Mouse (Mus musculus): ENCODE measurements around the gene Idh3g. TPM values are rescaled to one million over a fixed set of nuclear protein-coding genes. Genes with fewer than 3 reads are reported as not detected.

Idh3g gene
- polyA plus RNA-seq (2014; fragmentation: Nextera tagmentation; extraction: Ambion mirVana): 248 and 252 TPM in 2 replicates

DNA sequence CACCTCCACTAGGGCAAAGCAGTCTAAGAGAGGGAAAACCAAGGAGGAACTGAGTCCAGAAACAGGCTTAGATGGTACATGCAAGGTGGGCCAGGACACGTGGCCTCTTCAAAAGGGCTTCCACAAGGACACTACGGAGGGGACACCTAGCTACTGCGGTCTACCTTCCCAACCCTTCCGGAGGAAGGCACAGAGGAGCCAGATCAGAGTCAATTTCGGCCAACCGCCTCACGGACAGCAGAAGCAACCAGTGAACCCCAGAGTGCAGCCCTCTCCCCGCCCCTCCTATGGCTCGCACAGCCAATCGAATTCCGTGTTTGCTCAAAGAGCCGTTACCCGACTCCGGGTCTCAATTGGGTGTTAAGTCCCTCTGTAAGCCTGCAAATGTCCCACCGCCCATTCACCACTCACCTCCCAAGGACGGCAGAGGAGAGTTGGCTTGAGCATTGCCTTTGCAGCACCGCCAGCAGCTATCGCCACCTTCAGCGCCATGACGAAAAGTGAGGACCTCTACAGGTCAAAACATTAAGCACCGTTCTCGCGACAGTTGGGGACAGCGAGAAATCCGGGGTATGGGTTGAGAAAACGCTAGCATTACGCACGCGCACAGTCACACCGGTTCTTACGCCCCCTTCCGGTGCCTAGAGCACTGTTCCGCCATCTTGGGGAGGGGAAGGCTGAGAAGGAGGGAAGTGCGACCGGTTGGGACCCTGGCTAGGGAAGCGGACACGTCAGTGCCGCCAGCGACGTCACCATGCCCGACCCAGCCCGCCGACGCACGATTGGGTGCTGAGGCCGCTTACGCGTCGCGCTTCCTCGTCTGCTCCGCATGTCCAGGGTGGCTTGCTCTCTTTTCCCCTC lies at the start of gene Idh3g, which contains the start of gene Ssr4:
Gene Idh3g, minus strand, starts transcription at position 534 of the 861 bp plus-strand sequence.
Gene Ssr4, plus strand, starts transcription at position 665 of the 861 bp plus-strand sequence.
- peaks cover 19% of the 10 kb centered on the region for H3K36me3 ChIP-seq (ENCODE audit: control insufficient read depth, insufficient read depth, low read length)
- 20% methylated on average over 52 of the region's 52 CpGs for WGBS
- ATAC-seq (ENCODE audit: low FRiP score, low TSS enrichment): peak; percentile 96
- peak within 1 kb of the TSS; percentile 91 for H3K27ac ChIP-seq (replicated peaks; ENCODE audit: low read depth, low read length)
- H3K27me3 ChIP-seq (ENCODE audit: control insufficient read depth, insufficient read depth, low read length): no peaks in the 10 kb centered on the region
- H3K9ac ChIP-seq (replicated peaks; ENCODE audit: low read length): peak within 1 kb of the TSS; percentile 72
- peak; percentile 96 for DNase-seq
- peak within 1 kb of the TSS; percentile 51 for H3K4me3 ChIP-seq (replicated peaks; ENCODE audit: low read depth, low read length)
- no peaks in the 10 kb centered on the region for H3K9me3 ChIP-seq (ENCODE audit: control insufficient read depth, low read length)
- H3K4me2 ChIP-seq (ENCODE audit: low read length): peak within 1 kb of the TSS; percentile 65
- H3K4me1 ChIP-seq (ENCODE audit: control insufficient read depth, insufficient read depth, low read length): peaks cover 17% of the 10 kb centered on the region; the same call in 1 of the 2 replicates

DNA sequence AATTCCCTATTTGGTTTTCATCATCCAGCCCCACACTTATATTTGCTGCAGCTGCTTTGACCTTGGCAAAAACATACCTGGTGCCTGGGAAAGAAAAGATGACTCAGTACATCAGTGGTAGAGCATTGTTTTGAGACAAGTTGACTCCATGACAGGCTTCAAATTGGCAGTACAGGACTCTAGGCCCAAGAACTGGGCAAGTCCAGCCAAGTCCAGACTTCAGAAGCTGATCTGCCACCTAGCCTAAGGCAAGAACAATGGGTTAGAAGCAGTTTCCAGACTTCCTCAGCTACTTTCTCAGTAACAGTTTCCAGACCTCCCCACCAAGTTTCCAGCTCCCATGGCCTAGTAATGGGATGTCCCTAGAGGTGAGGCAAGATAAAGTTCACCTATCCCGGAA lies 49.0 kb upstream of the Idh3g start:
- Histone ChIP-seq H3K9ac (replicated peaks; ENCODE audit: low read length) (no peak overlapping the region), H3K4me2 (ENCODE audit: low read length) (no peak overlapping the region), H3K4me1 (ENCODE audit: control insufficient read depth, insufficient read depth, low read length) (no peaks in the 10 kb centered on the region), H3K27me3 (ENCODE audit: control insufficient read depth, insufficient read depth, low read length) (no peaks in the 10 kb centered on the region), H3K4me3 (replicated peaks; ENCODE audit: low read depth, low read length) (no peak overlapping the region), H3K9me3 (ENCODE audit: control insufficient read depth, low read length) (no peaks in the 10 kb centered on the region), H3K27ac (replicated peaks; ENCODE audit: low read depth, low read length) (no peak overlapping the region), H3K36me3 (ENCODE audit: control insufficient read depth, insufficient read depth, low read length) (no peaks in the 10 kb centered on the region)
- ATAC-seq (ENCODE audit: low FRiP score, low TSS enrichment): no peak
- no peak for DNase-seq
- 95% methylated on average over 1 of the region's 1 CpGs for WGBS

DNA sequence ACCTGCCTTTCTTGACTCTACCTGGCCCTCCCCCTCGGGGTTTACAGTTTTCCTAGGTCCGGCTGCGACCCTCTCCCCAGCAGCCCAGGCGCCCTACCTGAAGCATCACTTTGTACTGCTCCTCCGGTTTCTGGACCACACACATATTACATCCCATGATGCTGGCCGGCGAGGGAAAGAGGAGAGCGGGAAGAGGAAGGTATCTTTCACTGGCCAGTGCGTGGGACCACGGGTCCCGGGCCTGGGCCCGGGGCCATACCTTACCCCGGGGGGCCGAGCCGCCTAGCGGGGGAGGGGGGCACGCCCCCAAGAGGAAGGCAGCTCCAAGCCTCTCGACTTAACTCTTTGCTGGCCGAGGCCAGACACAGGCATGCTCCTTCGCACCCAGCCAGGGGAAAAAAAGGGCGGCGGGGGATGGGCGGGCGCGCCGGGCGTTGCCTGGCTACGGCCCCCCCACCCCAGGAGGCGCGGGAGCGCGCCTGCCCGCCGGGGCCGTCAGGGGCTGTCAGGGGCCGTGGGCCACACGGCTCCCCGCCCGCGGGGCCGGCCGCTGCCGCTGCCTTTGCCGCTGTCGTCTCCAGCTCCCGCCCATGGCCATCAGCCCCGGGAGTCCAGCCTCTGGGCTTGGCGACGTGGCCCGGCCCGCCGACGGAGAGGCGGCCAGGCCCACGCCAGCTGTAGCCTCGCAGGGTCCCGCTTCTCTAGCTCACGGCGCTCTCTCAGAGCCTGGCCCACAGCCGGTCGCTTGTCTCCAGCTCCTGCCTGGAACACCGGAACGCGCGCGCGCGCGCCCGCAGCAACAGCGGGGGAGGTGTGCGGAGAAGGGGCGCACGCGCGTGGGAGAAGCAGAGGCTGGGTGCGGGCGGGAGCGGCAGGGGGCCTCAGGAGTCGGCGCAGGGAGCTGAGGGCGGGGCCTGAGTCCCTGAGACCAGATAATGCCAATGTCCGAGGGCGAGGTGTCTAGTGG lies 37.8 kb upstream of the Idh3g start, which contains the start of gene Pdzd4:
Gene Pdzd4, minus strand, starts transcription at position 785 of the 967 bp plus-strand sequence.
- 20% methylated on average over 72 of the region's 84 CpGs for WGBS
- ATAC-seq (ENCODE audit: low FRiP score, low TSS enrichment): peak; percentile 89

DNA sequence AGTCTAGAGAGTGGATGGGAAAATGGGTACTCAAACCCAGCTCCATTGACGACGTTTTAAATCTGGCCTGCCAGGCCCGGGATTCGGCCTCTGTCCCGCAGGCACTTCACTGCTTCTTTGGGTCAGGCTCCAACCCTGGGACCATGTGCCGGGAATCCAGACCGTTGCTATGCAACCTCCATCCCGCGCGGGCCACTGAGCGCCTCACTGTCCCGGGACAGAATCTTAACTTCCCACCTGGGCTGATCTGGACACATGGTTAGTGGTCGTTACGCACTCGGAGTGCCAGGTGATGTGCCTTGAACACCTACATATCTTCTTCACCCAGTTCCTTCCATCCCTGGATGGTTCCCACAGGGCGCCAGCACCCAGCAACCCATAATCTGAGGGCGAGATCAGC lies 37.0 kb upstream of the Idh3g start:
- peaks cover 6% of the 10 kb centered on the region for H3K4me1 ChIP-seq (ENCODE audit: control insufficient read depth, insufficient read depth, low read length)
- H3K27me3 ChIP-seq (ENCODE audit: control insufficient read depth, insufficient read depth, low read length): no peaks in the 10 kb centered on the region
- H3K27ac ChIP-seq (replicated peaks; ENCODE audit: low read depth, low read length): 0 out of 2 replicates have a peak overlapping the region, but pooled peaks have one; percentile 91
- no peaks in the 10 kb centered on the region for H3K9me3 ChIP-seq (ENCODE audit: control insufficient read depth, low read length)
- peak overlapping the region; percentile 56 for H3K4me3 ChIP-seq (replicated peaks; ENCODE audit: low read depth, low read length)
- H3K9ac ChIP-seq (replicated peaks; ENCODE audit: low read length): peak overlapping the region; percentile 77
- peak overlapping the region; percentile 65 for H3K4me2 ChIP-seq (ENCODE audit: low read length)
- ATAC-seq (ENCODE audit: low FRiP score, low TSS enrichment) (peak; percentile 22; the same call in 1 of the 2 replicates), DNase-seq (peak; percentile 19)
- WGBS: 18% methylated on average over 17 of the region's 17 CpGs
- H3K36me3 ChIP-seq (ENCODE audit: control insufficient read depth, insufficient read depth, low read length): no peaks in the 10 kb centered on the region

More for the DNA sequence above, 37.8 kb upstream of the Idh3g start, which contains the start of gene Pdzd4:
- Histone ChIP-seq H3K4me3 (replicated peaks; ENCODE audit: low read depth, low read length) (peak within 1 kb of the TSS; percentile 56), H3K27me3 (ENCODE audit: control insufficient read depth, insufficient read depth, low read length) (no peaks in the 10 kb centered on the region), H3K36me3 (ENCODE audit: control insufficient read depth, insufficient read depth, low read length) (no peaks in the 10 kb centered on the region), H3K4me1 (ENCODE audit: control insufficient read depth, insufficient read depth, low read length) (peaks cover 6% of the 10 kb centered on the region), H3K27ac (replicated peaks; ENCODE audit: low read depth, low read length) (peak within 1 kb of the TSS; percentile 91), H3K9me3 (ENCODE audit: control insufficient read depth, low read length) (no peaks in the 10 kb centered on the region), H3K4me2 (ENCODE audit: low read length) (peak within 1 kb of the TSS; percentile 65), H3K9ac (replicated peaks; ENCODE audit: low read length) (peak within 1 kb of the TSS; percentile 77)
- DNase-seq: peak; percentile 90

DNA sequence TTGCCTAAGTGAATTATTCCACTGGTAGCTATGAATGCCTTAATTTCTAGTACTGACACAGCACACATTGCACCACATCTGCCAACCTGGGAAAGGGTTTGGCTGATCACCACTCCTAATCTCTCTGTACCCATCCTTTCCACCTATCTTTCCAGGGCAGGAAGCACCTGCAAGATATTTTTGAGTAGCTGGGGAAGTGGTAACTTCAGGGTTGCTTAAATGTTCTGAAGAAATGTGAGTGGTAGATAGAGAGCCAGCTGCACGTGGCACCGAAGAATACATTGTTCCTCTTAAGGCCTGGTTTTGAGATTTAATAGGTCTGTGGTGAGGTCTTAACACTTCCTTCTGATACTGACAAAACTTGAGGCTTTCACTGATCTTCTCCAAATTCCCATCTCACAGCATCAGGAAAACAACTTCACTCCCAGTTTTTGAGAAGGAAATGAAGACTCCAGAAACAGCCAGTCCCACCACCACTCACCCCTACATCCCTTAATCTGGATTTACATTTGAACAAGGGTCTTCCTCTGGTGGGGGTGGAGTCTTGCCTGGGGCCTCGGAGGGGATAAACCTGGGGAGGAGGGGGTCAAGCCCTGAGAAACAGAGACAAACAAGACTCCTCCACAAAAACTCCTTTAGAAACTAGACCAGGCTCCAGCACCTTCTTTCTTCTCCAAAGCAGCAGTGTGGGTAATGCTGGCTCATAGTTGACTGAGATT lies 30.1 kb upstream of the Idh3g start:
- Histone ChIP-seq H3K36me3 (ENCODE audit: control insufficient read depth, insufficient read depth, low read length) (no peaks in the 10 kb centered on the region), H3K4me1 (ENCODE audit: control insufficient read depth, insufficient read depth, low read length) (peaks cover 8% of the 10 kb centered on the region), H3K27ac (replicated peaks; ENCODE audit: low read depth, low read length) (no peak overlapping the region), H3K27me3 (ENCODE audit: control insufficient read depth, insufficient read depth, low read length) (no peaks in the 10 kb centered on the region), H3K9ac (replicated peaks; ENCODE audit: low read length) (no peak overlapping the region), H3K4me3 (replicated peaks; ENCODE audit: low read depth, low read length) (no peak overlapping the region), H3K4me2 (ENCODE audit: low read length) (no peak overlapping the region), H3K9me3 (ENCODE audit: control insufficient read depth, low read length) (no peaks in the 10 kb centered on the region)
- no peak for DNase-seq
- whole genome bisulfite sequencing: 51% methylated on average over 3 of the region's 3 CpGs
- no peak for ATAC-seq (ENCODE audit: low FRiP score, low TSS enrichment)

DNA sequence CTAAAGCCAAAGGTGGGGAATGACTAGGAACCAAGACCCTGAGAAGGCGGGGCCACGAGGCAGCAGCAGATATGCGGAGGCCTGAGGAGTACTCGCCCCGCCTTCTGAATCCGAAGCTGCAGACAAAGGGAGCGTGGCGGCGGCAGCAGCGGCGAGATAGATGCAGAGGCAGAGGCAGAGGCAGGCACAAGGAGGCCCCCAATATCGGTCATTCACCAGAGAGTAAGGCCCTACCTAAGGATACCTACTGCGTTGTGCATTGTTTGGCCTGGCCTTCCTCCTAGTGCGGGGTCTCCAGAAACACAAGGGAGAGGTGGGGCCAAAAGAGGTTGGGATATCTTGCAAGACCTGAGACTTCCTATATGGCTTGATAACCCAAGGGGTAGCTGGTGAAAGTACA lies 28.4 kb upstream of the Idh3g start:
- H3K4me1 ChIP-seq (ENCODE audit: control insufficient read depth, insufficient read depth, low read length): peaks cover 6% of the 10 kb centered on the region; the same call in 1 of the 2 replicates
- peak; percentile 76 for DNase-seq
- WGBS: 15% methylated on average over 14 of the region's 14 CpGs
- no peaks in the 10 kb centered on the region for H3K9me3 ChIP-seq (ENCODE audit: control insufficient read depth, low read length)
- ATAC-seq (ENCODE audit: low FRiP score, low TSS enrichment): peak; percentile 79
- peak overlapping the region; percentile 83 for H3K27ac ChIP-seq (replicated peaks; ENCODE audit: low read depth, low read length)
- no peaks in the 10 kb centered on the region for H3K27me3 ChIP-seq (ENCODE audit: control insufficient read depth, insufficient read depth, low read length)
- no peaks in the 10 kb centered on the region for H3K36me3 ChIP-seq (ENCODE audit: control insufficient read depth, insufficient read depth, low read length)
- H3K4me2 ChIP-seq (ENCODE audit: low read length): peak overlapping the region; percentile 46
- H3K9ac ChIP-seq (replicated peaks; ENCODE audit: low read length): peak overlapping the region; percentile 57
- H3K4me3 ChIP-seq (replicated peaks; ENCODE audit: low read depth, low read length): peak overlapping the region; percentile 27

DNA sequence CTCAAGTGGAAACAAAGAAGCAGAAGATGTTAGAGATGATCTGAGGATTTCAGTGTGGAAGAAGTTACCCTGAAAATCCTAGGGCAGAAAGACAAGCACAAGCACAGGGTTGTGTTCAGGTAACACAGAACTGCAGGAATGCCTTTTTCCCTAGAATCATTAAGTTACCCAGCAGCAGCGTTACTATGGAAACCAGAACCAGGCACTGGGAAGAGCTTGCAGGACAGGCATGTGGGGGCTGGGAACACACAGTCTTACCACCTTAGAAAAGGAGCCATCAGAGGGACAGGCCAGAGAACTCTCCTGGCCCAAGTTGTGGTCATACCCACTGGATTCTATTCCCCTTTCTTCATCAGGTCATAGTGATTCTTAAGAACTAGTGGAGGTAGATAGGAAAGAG lies 19.1 kb upstream of the Idh3g start:
- Histone ChIP-seq H3K9me3 (ENCODE audit: control insufficient read depth, low read length) (no peaks in the 10 kb centered on the region), H3K4me1 (ENCODE audit: control insufficient read depth, insufficient read depth, low read length) (no peaks in the 10 kb centered on the region), H3K4me2 (ENCODE audit: low read length) (no peak overlapping the region), H3K9ac (replicated peaks; ENCODE audit: low read length) (no peak overlapping the region), H3K36me3 (ENCODE audit: control insufficient read depth, insufficient read depth, low read length) (no peaks in the 10 kb centered on the region), H3K4me3 (replicated peaks; ENCODE audit: low read depth, low read length) (no peak overlapping the region), H3K27me3 (ENCODE audit: control insufficient read depth, insufficient read depth, low read length) (no peaks in the 10 kb centered on the region), H3K27ac (replicated peaks; ENCODE audit: low read depth, low read length) (no peak overlapping the region)
- DNase-seq (peak; percentile 62), ATAC-seq (ENCODE audit: low FRiP score, low TSS enrichment) (no peak)
- 50% methylated on average over 1 of the region's 1 CpGs for WGBS

DNA sequence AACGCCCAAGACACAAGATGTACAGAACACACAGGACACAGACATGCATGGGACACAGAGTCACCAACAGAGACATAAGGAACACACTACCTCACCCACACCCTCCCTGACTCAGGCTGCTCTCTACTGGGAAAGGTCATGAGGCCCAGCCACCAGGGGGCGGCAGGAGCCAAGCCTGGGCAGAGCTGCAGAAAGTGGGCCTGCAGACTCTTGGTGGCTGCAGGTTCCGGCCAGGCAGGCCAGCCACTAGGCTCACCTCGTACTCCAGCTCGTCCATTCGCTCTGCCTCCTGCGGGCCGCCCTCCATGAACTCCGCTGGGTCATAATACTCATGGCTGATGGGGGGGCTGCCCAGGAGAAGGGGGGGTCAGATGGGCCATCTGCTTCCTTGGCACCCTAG lies 11.8 kb upstream of the Idh3g start:
- no peaks in the 10 kb centered on the region for H3K4me1 ChIP-seq (ENCODE audit: control insufficient read depth, insufficient read depth, low read length)
- 49% methylated on average over 9 of the region's 9 CpGs for WGBS
- no peak overlapping the region for H3K27ac ChIP-seq (replicated peaks; ENCODE audit: low read depth, low read length)
- H3K9ac ChIP-seq (replicated peaks; ENCODE audit: low read length): no peak overlapping the region
- peak; percentile 73 for DNase-seq
- peaks cover 7% of the 10 kb centered on the region; the same call in 1 of the 2 replicates for H3K36me3 ChIP-seq (ENCODE audit: control insufficient read depth, insufficient read depth, low read length)
- H3K27me3 ChIP-seq (ENCODE audit: control insufficient read depth, insufficient read depth, low read length): no peaks in the 10 kb centered on the region
- H3K4me2 ChIP-seq (ENCODE audit: low read length): no peak overlapping the region
- peak; percentile 73; the same call in 1 of the 2 replicates for ATAC-seq (ENCODE audit: low FRiP score, low TSS enrichment)
- H3K4me3 ChIP-seq (replicated peaks; ENCODE audit: low read depth, low read length): no peak overlapping the region
- H3K9me3 ChIP-seq (ENCODE audit: control insufficient read depth, low read length): no peaks in the 10 kb centered on the region

Measured in midbrain, embryonic 14.5 days (tissue).